Mouse (Mus musculus) adrenal gland, adult 18-20 months (tissue): Measurements from ENCODE around the gene Nim1k. TPM values are rescaled to one million over a fixed set of nuclear protein-coding genes. Genes with fewer than 3 reads are reported as not detected.
"Not testable (repeated sequence)": the region's sequence is repeated elsewhere in the genome, so short reads cannot be mapped to it uniquely, and the experiment has no call there.

Experiments
- DNase-seq, 2 experiments: peaks; one replicate each; pipeline ENCODE4 v3.0.0; 2021 to 2022; ENCODE audit warnings: low spot score in 2 of 2
- total RNA-seq, 2 experiments: library from RNA; stranded (reverse); gene quantifications; 1 replicate in 1 of 2; 2 replicates in 1 of 2; pipeline ENCODE4 v1.2.3; 2021

Nim1k gene
- total RNA-seq, 2 experiments from 2014 or later = 1.2 to 1.6 TPM

DNA sequence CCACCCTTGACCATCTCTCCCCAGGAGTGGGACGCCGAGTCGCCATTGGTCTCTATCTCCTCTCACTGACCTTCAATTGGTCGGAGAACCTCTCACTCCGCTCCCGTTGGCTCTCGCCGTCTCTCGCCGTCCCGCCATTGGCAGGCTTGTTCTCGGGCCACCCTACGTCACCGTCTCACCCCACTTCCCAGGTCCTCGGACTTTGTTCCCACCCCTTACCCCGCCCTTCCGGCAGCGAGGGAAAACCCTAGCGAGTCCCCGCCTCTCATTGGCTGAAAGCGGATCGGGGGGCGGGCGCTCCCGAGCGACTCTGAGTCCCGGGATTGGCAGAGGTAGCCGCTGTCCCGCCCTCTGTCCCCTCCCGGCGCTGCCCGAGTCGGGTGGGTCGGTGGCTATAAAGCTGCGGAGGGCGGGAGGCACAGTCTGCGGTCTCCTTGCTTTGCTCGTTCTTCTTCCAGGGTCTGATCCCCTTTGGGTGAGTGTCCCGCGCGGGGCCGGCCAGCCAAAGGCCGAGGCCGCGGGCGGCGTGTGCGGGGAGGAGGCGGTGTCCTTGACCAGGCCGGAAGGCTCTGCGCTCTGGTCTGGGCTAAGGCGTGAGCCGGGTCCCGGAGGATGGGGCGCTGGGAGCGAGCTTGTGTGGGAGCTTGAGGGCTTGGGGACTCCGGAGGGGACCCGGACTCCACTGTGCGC lies 65.5 kb downstream of the Nim1k start, which contains the start of gene Hmgcs1:
Hmgcs1 (plus strand) TSS at position 341 of the 690 bp plus-strand sequence.
- peak; percentile 95 for DNase-seq

DNA sequence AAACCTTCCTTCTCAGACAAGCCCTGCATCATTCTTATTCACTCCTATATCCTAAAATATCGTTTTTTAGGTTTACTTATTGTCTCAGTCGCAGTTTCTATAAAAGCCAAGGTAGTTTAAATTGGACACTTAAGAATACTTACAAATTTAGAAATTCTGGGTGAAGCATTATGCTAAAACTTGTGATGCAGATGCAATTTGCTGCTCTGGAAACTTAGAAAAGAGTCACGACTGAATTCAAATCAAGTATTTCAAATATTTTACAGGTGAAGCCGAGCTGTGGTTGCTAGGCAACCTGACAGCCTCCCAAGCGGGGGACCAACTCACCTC lies 66.0 kb downstream of the Nim1k start:
- no peak for DNase-seq

DNA sequence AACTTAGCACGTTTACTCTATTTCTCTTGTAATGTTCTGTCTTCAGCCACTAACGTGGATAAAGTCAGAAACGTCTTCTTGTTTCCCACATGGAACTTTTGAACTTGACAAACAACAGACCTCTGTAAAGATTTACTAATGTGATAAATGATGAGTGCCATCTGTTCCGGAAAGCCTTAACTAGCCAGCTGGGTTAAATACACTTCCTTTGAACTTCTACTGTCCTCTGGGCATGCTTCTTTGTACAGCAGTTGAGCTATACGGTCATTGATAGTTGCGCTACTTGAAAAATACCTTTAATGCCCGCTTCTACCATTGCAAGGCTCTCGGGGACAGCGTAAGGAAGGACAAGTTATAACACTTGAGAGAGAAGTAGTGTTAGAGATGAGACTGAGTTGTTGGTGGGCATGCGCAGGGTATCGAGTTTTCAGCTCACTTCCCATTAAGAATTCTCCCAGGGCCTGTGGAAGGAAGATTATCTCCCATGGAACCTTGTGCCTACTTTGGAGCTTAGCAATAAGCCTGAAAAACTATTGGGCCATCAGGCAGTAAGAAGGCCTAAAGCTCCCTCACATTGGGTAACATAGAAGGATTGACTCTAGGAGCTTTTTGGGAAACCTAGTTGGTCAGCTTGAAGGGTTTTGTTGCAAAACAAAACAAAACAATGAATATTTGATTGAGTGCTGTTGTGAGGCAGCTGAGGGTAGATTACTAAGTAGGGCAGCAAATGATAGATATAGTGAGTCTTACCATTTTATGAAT lies 71.1 kb downstream of the Nim1k start:
- no peak for DNase-seq

DNA sequence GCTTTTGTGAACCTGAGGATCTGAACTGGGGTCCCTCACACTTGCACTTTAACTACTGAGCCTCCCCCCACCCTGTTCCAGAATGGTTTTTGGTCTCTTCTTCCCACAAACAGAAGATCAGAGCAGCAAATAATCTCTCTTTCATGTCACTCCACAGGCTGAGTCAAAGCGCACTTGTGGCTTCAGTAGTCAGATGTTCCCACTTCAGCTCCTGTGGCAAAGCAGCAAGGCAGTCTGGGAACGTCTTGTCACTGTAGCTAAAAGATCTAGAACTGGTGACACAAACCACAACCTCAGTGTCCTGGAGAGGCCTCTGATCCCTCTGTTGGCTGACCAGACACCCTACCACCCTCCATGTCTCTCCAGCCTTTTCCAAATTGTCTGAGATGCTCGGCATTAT lies 74.5 kb downstream of the Nim1k start:
- no peak for DNase-seq

DNA sequence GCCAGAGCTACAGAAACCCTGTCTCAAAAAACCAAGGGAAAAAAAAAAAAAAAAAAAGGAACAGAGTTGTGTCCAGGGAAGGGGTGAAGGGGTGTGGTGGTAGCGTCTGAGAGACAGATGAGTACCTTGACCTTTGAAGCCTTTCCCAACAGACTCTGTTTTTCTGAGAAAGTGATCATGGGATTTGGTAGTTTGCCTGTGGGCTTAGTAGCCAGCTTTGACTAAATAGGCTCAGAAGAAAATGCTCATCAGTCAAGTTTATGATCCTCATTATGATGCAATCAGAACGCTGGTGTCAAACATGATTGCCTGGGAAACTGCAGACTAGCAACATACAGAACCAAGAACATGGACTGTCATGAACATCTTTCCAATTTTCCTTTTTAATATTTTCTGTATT lies 76.0 kb downstream of the Nim1k start:
- DNase-seq = no peak

DNA sequence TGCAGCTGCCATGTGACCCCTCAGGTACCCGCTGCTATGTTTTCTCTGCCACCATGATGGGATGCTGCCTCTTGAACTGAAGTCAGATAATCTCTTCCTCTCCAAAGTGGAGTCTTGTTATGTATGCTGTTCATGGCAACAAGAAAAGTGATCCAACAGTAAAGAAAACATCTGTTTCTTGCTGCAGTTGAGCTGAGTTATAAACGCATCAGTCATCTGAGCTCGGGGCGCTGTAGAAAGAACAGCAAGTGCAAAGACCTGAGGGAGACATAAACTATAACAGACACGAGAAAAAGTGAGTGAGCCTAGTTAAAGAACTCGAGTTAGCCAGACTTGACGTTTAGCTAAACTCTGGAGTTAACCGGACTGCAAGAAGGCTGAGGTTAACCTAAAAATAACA lies 76.9 kb downstream of the Nim1k start:
- no peak for DNase-seq

DNA sequence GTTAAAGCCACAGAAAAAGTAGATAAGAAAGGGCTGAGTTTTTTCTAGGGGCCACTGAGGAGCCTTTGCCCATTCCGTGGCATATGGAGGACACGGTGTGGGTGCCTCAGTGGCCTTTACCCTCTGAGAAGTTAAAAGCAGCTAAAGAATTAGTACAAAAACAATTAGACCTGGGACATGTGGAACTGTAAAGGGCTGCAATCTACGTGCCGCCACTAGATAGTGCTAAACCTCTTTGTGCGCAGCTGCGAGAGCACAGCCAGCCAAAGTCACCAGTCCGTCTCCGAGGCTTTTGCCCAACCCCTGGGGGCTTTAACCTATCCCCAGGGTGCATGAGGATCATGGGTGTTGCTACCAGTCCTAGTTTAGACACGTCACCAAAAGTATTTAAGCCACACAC lies 94.3 kb downstream of the Nim1k start:
- DNase-seq = not testable (repeated sequence)

Other genes with a start within 250 kb of the Nim1k start
- under 1 TPM; 0.19 to 0.33 TPM for gene Ccl28, start 132.1 kb downstream of the Nim1k start, total RNA-seq
- gene Hmgcs1, start 65.5 kb downstream of the Nim1k start, total RNA-seq = 100 to 1,000 TPM; 226 to 399 TPM
- 10 to 100 TPM; 38.3 to 39.2 TPM for gene Zfp131, start 35.0 kb upstream of the Nim1k start, total RNA-seq
- gene AF067063, start 74.3 kb upstream of the Nim1k start, total RNA-seq = not detected
- not detected for gene D13Ertd608e, start 80.1 kb upstream of the Nim1k start, total RNA-seq
- gene Tcstv1, start 138.9 kb upstream of the Nim1k start, total RNA-seq = not detected
- not detected for gene Gm21761, start 173.4 kb upstream of the Nim1k start, total RNA-seq
- gene B020031M17Rik, start 194.9 kb upstream of the Nim1k start, total RNA-seq = not detected